Mouse (Mus musculus) MEL (cell line): ENCODE measurements around the gene Gm36176. TPM values are rescaled to one million over a fixed set of nuclear protein-coding genes. Genes with fewer than 3 reads are reported as not detected.
A peak's percentile ranks its signal among the peaks of the same experiment; 100 is the strongest.

ENCODE experiments used
- DNase-seq: peaks from one replicate; pipeline ENCODE4 v3.0.0; 2011; ENCODE audit warnings: low read depth, low spot score
- H3K27ac ChIP-seq: 2 replicates; pipeline ENCODE4 v1.5.1; 2012; ENCODE audit warnings: low read depth, mild to moderate bottlenecking, control low read depth, low read length, moderate library complexity; ENCODE audit not compliant: control insufficient read depth
- H3K27me3 ChIP-seq, 2 experiments: fragments of 150-350 bp in 1 of 2; sonication (generic) in 1 of 2; 2 replicates each; pipeline ENCODE4 v1.6.1; 2012; ENCODE audit warnings: low read length in 2 of 2, mild to moderate bottlenecking in 2 of 2, improper control_type of control experiment in 1 of 2, moderate library complexity in 1 of 2; ENCODE audit not compliant: insufficient read depth in 2 of 2, control insufficient read depth in 1 of 2
- H3K36me3 ChIP-seq, 2 experiments: 2 replicates each; pipeline ENCODE4 v1.6.1; 2012 to 2014; ENCODE audit warnings: low read length in 2 of 2, improper control_type of control experiment in 1 of 2, inconsistent platforms in 1 of 2, mild to moderate bottlenecking in 1 of 2; ENCODE audit not compliant: insufficient read depth in 2 of 2, control insufficient read depth in 1 of 2
- H3K4me1 ChIP-seq, 2 experiments: fragments of 150-350 bp in 1 of 2; sonication (generic) in 1 of 2; 2 replicates each; pipeline ENCODE4 v1.6.1; 2012; ENCODE audit warnings: low read length in 2 of 2, improper control_type of control experiment in 1 of 2, mild to moderate bottlenecking in 1 of 2; ENCODE audit not compliant: insufficient read depth in 2 of 2, control insufficient read depth in 1 of 2
- H3K4me3 ChIP-seq, 2 experiments: fragments of 150-350 bp in 1 of 2; sonication (generic) in 1 of 2; 2 replicates each; pipeline ENCODE4 v1.5.1; 2012; ENCODE audit warnings: low read depth in 2 of 2, low read length in 2 of 2, mild to moderate bottlenecking in 2 of 2, moderate library complexity in 2 of 2, control low read depth in 1 of 2, improper control_type of control experiment in 1 of 2; ENCODE audit not compliant: control insufficient read depth in 1 of 2, insufficient read depth in 1 of 2
- H3K79me2 ChIP-seq: 2 replicates; pipeline ENCODE4 v1.6.1; 2012; ENCODE audit warnings: mild to moderate bottlenecking, low read length, moderate library complexity; ENCODE audit not compliant: control insufficient read depth, poor library complexity, insufficient read depth
- H3K9ac ChIP-seq: 2 replicates; pipeline ENCODE4 v1.6.1; 2012; ENCODE audit warnings: low read depth, mild to moderate bottlenecking, control low read depth, low read length, moderate library complexity; ENCODE audit not compliant: control insufficient read depth, poor library complexity, severe bottlenecking
- H3K9me3 ChIP-seq: fragments of 150-350 bp; sonication (generic); replicated peaks from 2 replicates; pipeline ENCODE4 v1.6.1; 2012; ENCODE audit warnings: mild to moderate bottlenecking, low read length, improper control_type of control experiment, moderate library complexity; ENCODE audit not compliant: insufficient read depth
- CHD1 ChIP-seq: IDR thresholded peaks from 2 replicates; pipeline ENCODE4 v1.6.1; 2012; ENCODE audit warnings: low read depth, mild to moderate bottlenecking, inconsistent platforms, low read length, improper control_type of control experiment
- CTCF ChIP-seq, 3 experiments: IDR thresholded peaks in 2 of 3; conservative IDR thresholded peaks in 1 of 3; 2 replicates each; pipeline ENCODE4 v1.5.1; 2011 to 2012; ENCODE audit warnings: low read length in 3 of 3, low read depth in 2 of 3, mild to moderate bottlenecking in 2 of 3, improper control_type of control experiment in 1 of 3, inconsistent platforms in 1 of 3, mixed read lengths in 1 of 3, moderate library complexity in 1 of 3; ENCODE audit not compliant: control insufficient read depth in 1 of 3, insufficient read depth in 1 of 3, poor library complexity in 1 of 3, severe bottlenecking in 1 of 3
- ELF1 ChIP-seq: IDR thresholded peaks from 2 replicates; pipeline ENCODE4 v1.6.1; 2014; ENCODE audit warnings: low read depth, mild to moderate bottlenecking, inconsistent platforms, low read length, improper control_type of control experiment, moderate library complexity
- MAZ ChIP-seq: IDR thresholded peaks from 2 replicates; pipeline ENCODE4 v1.6.1; 2012; ENCODE audit warnings: low read depth, mild to moderate bottlenecking, inconsistent platforms, low read length, improper control_type of control experiment
- MYB ChIP-seq: IDR thresholded peaks from 2 replicates; pipeline ENCODE4 v1.6.1; 2011; ENCODE audit warnings: mild to moderate bottlenecking, low read depth, low read length, improper control_type of control experiment
- NELFE ChIP-seq: IDR thresholded peaks from 2 replicates; pipeline ENCODE4 v1.6.1; 2011; ENCODE audit warnings: low read depth, low read length, improper control_type of control experiment
- NRF1 ChIP-seq: IDR thresholded peaks from 2 replicates; pipeline ENCODE4 v1.6.1; 2014; ENCODE audit warnings: low read depth, mild to moderate bottlenecking, inconsistent platforms, low read length, improper control_type of control experiment, moderate library complexity; ENCODE audit not compliant: poor library complexity, insufficient read depth, severe bottlenecking
- POLR2AphosphoS5 ChIP-seq: IDR thresholded peaks from 2 replicates; pipeline ENCODE4 v1.6.1; 2012; ENCODE audit warnings: low read depth, borderline replicate concordance, mild to moderate bottlenecking, inconsistent platforms, low read length, moderate library complexity, mixed read lengths
- RAD21 ChIP-seq: IDR thresholded peaks from 2 replicates; pipeline ENCODE4 v1.6.1; 2011; ENCODE audit warnings: mild to moderate bottlenecking, low read depth, low read length, improper control_type of control experiment
- RCOR1 ChIP-seq: IDR thresholded peaks from 2 replicates; pipeline ENCODE4 v1.6.1; 2012; ENCODE audit warnings: low read depth, mild to moderate bottlenecking, inconsistent platforms, low read length, improper control_type of control experiment
- SMC3 ChIP-seq: IDR thresholded peaks from 2 replicates; pipeline ENCODE4 v1.6.1; 2011; ENCODE audit warnings: low read depth, low read length, improper control_type of control experiment
- TBP ChIP-seq: IDR thresholded peaks from 2 replicates; pipeline ENCODE4 v1.8.0; 2011; ENCODE audit warnings: low read depth, low read length, improper control_type of control experiment
- TCF12 ChIP-seq: IDR thresholded peaks from 2 replicates; pipeline ENCODE4 v1.6.1; 2014; ENCODE audit warnings: low read depth, mild to moderate bottlenecking, inconsistent platforms, low read length, improper control_type of control experiment, moderate library complexity
- UBTF ChIP-seq: IDR thresholded peaks from 2 replicates; pipeline ENCODE4 v1.6.1; 2012; ENCODE audit warnings: low read depth, mild to moderate bottlenecking, inconsistent platforms, low read length, improper control_type of control experiment, moderate library complexity, borderline replicate concordance; ENCODE audit not compliant: insufficient read depth
- USF1 ChIP-seq: IDR thresholded peaks from 2 replicates; pipeline ENCODE4 v1.6.1; 2014; ENCODE audit warnings: low read depth, mild to moderate bottlenecking, inconsistent platforms, low read length, improper control_type of control experiment, moderate library complexity
- USF2 ChIP-seq, 2 experiments: IDR thresholded peaks; 2 replicates each; pipeline ENCODE4 v1.6.1; 2011 to 2012; ENCODE audit warnings: improper control_type of control experiment in 2 of 2, low read length in 2 of 2, borderline replicate concordance in 1 of 2, inconsistent platforms in 1 of 2, low read depth in 1 of 2, mild to moderate bottlenecking in 1 of 2; ENCODE audit not compliant: insufficient read depth in 1 of 2
- ZKSCAN1 ChIP-seq: IDR thresholded peaks from 2 replicates; pipeline ENCODE4 v1.6.1; 2012; ENCODE audit warnings: low read depth, mild to moderate bottlenecking, inconsistent platforms, low read length, improper control_type of control experiment, moderate library complexity
- polyA plus RNA-seq, 2 experiments: library from polyadenylated mRNA; stranded (reverse) in 1 of 2; unstranded in 1 of 2; fragments of >175 nt in 1 of 2; fragments of >200 nt in 1 of 2; gene quantifications; 2 replicates each; pipeline versions ENCODE4 v1.2.1 to v1.2.4; 2012; ENCODE audit warnings: low replicate concordance in 2 of 2, low read depth in 1 of 2; ENCODE audit not compliant: insufficient read length in 2 of 2, insufficient read depth in 1 of 2, missing spikeins in 1 of 2
- total RNA-seq: library from RNA; depleted of rRNA; stranded (reverse); fragments of 300-350 nt; gene quantifications from 2 replicates; pipeline ENCODE4 v1.2.3, GENCODE M21; 2012

Gm36176 gene
- total and polyA plus RNA-seq, 3 experiments = not detected

DNA sequence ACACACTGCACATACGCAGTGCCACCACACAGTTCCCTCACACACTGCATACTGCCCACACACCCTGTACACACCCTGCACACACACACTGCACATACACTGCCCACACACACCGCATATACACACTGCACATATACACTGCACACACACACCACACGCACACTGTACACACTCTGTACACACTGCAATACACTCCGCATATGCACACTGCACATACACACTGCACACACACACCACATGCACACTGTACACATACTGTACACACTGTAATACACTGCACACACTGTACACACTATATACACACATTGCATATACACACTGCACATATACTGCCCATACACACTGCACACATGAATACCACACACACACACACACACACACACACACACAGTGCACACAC, 28.1 kb upstream of the Gm36176 start:
- H3K27ac ChIP-seq = no peak overlapping the region
- H3K9ac ChIP-seq = no peak overlapping the region
- no peak for DNase-seq
- H3K4me1 ChIP-seq = peaks cover 0 to 7% of the 10 kb centered on the region in 2 experiments; a peak in 2 of 4 replicates
- TF ChIP-seq USF1 = no peak
- no peak for TF ChIP-seq NRF1
- peak; percentile 79; the same call in 1 of the 2 replicates for TF ChIP-seq POLR2AphosphoS5
- TF ChIP-seq CTCF (IDR thresholded peaks at IDR 0.05 in 2 of 3, conservative IDR thresholded peaks at IDR 0.05 in 1 of 3; ENCODE audit: control insufficient read depth in 1 of 3, insufficient read depth in 1 of 3, low read depth in 2 of 3, low read length in 3 of 3, poor library complexity in 1 of 3, severe bottlenecking in 1 of 3) = no peak
- TF ChIP-seq RCOR1 = no peak
- no peak for TF ChIP-seq CHD1
- no peak for TF ChIP-seq ELF1
- no peak for TF ChIP-seq SMC3
- H3K4me3 ChIP-seq = no peak overlapping the region
- no peaks in the 10 kb centered on the region for H3K27me3 ChIP-seq
- no peaks in the 10 kb centered on the region for H3K9me3 ChIP-seq
- H3K36me3 ChIP-seq = no peaks in the 10 kb centered on the region
- H3K79me2 ChIP-seq = no peaks in the 10 kb centered on the region

DNA sequence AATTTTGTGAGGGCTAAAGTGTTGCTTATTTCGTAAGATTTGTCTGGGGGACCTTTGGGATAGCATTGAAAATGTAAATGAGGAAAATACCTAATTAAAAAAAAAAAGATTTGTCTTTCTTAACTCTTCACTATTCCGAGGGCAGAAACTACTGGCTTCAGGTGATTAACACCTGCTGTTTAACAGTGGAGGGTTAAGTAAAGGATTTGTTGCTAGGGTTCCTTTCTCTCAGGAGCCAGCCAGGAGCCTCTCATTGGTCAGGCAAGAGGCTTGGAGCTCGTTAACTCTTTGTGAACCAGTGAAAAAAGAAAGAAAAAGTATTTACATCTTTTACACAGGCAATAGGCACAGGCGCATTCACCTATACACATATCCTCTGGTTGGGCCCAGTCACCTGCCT, 27.4 kb upstream of the Gm36176 start:
- H3K4me1 ChIP-seq = peaks cover 0 to 7% of the 10 kb centered on the region in 2 experiments; a peak in 2 of 4 replicates
- no peak overlapping the region for H3K9ac ChIP-seq
- H3K9me3 ChIP-seq = no peaks in the 10 kb centered on the region
- H3K27me3 ChIP-seq = no peaks in the 10 kb centered on the region
- DNase-seq = no peak
- H3K79me2 ChIP-seq = no peaks in the 10 kb centered on the region
- no peaks in the 10 kb centered on the region for H3K36me3 ChIP-seq
- H3K27ac ChIP-seq = no peak overlapping the region
- TF ChIP-seq TCF12 = no peak
- no peak for TF ChIP-seq ELF1
- TF ChIP-seq TBP = no peak
- TF ChIP-seq MYB = no peak
- no peak overlapping the region for H3K4me3 ChIP-seq

- H3K4me1 ChIP-seq = no peaks in the 10 kb centered on the region
- no peaks in the 10 kb centered on the region for H3K79me2 ChIP-seq
- no peak within 1 kb of the TSS for H3K9ac ChIP-seq
- no peak within 1 kb of the TSS for H3K4me3 ChIP-seq
- H3K27me3 ChIP-seq = peaks cover 0 to 4% of the 10 kb centered on the region in 2 experiments; a peak in 2 of 4 replicates
- DNase-seq = no peak
- no peak for TF ChIP-seq UBTF
- no peak for TF ChIP-seq NELFE
- TF ChIP-seq POLR2AphosphoS5 = no peak
- TF ChIP-seq TCF12 = no peak
- TF ChIP-seq RAD21 = no peak
- no peak for TF ChIP-seq ZKSCAN1
- no peak for TF ChIP-seq MAZ
- TF ChIP-seq CHD1 = no peak
- TF ChIP-seq USF2 (IDR thresholded peaks at IDR 0.05; ENCODE audit: borderline replicate concordance in 1 of 2, insufficient read depth in 1 of 2, low read depth in 1 of 2, low read length in 2 of 2) = no peak
- H3K9me3 ChIP-seq = no peaks in the 10 kb centered on the region
- H3K27ac ChIP-seq = no peak within 1 kb of the TSS
- no peaks in the 10 kb centered on the region for H3K36me3 ChIP-seq
Observed at GRCm38 (mm10) chr10:77826951-77827350, 19.7 kb upstream of the Gm36176 start, which contains the start of gene Krtap10-4. Gene Krtap10-4 (minus strand): TSS chr10:77827095.
